Mouse (Mus musculus): ENCODE results near the gene 9530053A07Rik.
"Not testable (repeated sequence)": the region's sequence is repeated elsewhere in the genome, so short reads cannot be mapped to it uniquely, and the experiment has no call there.

The 9530053A07Rik gene

GRCm38 (mm10) chr7:28129166-28129565 lies at the start of gene 9530053A07Rik:
Gene 9530053A07Rik, plus strand, starts transcription at chr7:28129466.
- DNase-seq (ENCODE audit: low spot score): no peak

- DNase-seq (ENCODE audit: low spot score): no peak
Observed at GRCm38 (mm10) chr7:28084215-28084614, 45.1 kb upstream of the 9530053A07Rik start.

GRCm38 (mm10) chr7:28086236-28086635 lies 43.0 kb upstream of the 9530053A07Rik start:
- DNase-seq (ENCODE audit: low spot score): no peak

- no peak for DNase-seq (ENCODE audit: low spot score)
Observed at GRCm38 (mm10) chr7:28093541-28093940, 35.7 kb upstream of the 9530053A07Rik start.

GRCm38 (mm10) chr7:28099101-28099500 lies 30.2 kb upstream of the 9530053A07Rik start:
- no peak for DNase-seq (ENCODE audit: low spot score)

GRCm38 (mm10) chr7:28100596-28101590 lies 28.4 kb upstream of the 9530053A07Rik start:
- peak; percentile 41 for DNase-seq (ENCODE audit: low spot score)

GRCm38 (mm10) chr7:28102936-28103335 lies 26.3 kb upstream of the 9530053A07Rik start:
- DNase-seq (ENCODE audit: low spot score): not testable (repeated sequence)

GRCm38 (mm10) chr7:28104670-28105069 lies 24.6 kb upstream of the 9530053A07Rik start:
- no peak for DNase-seq (ENCODE audit: low spot score)

- DNase-seq (ENCODE audit: low spot score): no peak
Observed at GRCm38 (mm10) chr7:28106241-28106640, 23.0 kb upstream of the 9530053A07Rik start.

GRCm38 (mm10) chr7:28114648-28115047 lies 14.6 kb upstream of the 9530053A07Rik start:
- DNase-seq (ENCODE audit: low spot score): no peak

GRCm38 (mm10) chr7:28137613-28138012 lies 8.3 kb downstream of the 9530053A07Rik start:
- DNase-seq (ENCODE audit: low spot score): no peak

GRCm38 (mm10) chr7:28148263-28148662 lies 19.0 kb downstream of the 9530053A07Rik start:
- DNase-seq (ENCODE audit: low spot score): peak; percentile 65

GRCm38 (mm10) chr7:28149841-28150240 lies 20.6 kb downstream of the 9530053A07Rik start:
- DNase-seq (ENCODE audit: low spot score): no peak

- DNase-seq (ENCODE audit: low spot score): peak; percentile 52
Observed at GRCm38 (mm10) chr7:28151584-28152221, 22.4 kb downstream of the 9530053A07Rik start.

GRCm38 (mm10) chr7:28153595-28153994 lies 24.3 kb downstream of the 9530053A07Rik start:
- DNase-seq (ENCODE audit: low spot score): not testable (repeated sequence)

GRCm38 (mm10) chr7:28159292-28159691 lies 30.0 kb downstream of the 9530053A07Rik start:
- no peak for DNase-seq (ENCODE audit: low spot score)

- DNase-seq (ENCODE audit: low spot score): no peak
Observed at GRCm38 (mm10) chr7:28159893-28160292, 30.6 kb downstream of the 9530053A07Rik start.

- DNase-seq (ENCODE audit: low spot score): no peak
Observed at GRCm38 (mm10) chr7:28161163-28161749, 32.0 kb downstream of the 9530053A07Rik start.

- peak; percentile 12 for DNase-seq (ENCODE audit: low spot score)
Observed at GRCm38 (mm10) chr7:28165406-28165805, 36.1 kb downstream of the 9530053A07Rik start.

GRCm38 (mm10) chr7:28168320-28169115 lies 39.3 kb downstream of the 9530053A07Rik start:
- peak; percentile 70 for DNase-seq (ENCODE audit: low spot score)

All from T-cell, adult 2 months (primary cell).